Mouse (Mus musculus) mesoderm, embryonic 11.5 days (tissue): ENCODE data around the gene Gm17606.

Source experiments
- DNase-seq: peaks from one replicate; pipeline ENCODE4 v3.0.0-alpha.2; 2012; ENCODE audit warnings: low read depth, low spot score

The Gm17606 gene

DNA sequence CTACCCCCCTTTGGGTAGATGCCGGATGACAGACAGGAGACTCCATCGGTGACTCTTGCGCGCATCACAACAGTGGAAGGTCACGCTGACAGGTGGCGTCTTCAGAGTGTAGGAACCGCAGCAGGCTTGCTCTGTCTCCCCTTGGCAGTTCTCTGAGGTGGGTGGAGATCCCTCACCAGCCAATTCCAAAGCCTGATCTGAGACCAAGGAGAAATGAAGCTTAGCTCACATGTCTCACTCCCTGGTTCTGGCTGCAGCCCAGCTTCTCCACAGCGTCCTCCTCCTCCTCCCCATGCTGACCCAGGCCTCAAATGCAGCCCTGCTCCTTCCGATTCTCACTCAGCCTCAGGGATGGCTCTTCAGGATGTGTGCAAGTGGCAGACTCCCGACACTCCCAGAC, 15.8 kb upstream of the Gm17606 start:
- no peak for DNase-seq

DNA sequence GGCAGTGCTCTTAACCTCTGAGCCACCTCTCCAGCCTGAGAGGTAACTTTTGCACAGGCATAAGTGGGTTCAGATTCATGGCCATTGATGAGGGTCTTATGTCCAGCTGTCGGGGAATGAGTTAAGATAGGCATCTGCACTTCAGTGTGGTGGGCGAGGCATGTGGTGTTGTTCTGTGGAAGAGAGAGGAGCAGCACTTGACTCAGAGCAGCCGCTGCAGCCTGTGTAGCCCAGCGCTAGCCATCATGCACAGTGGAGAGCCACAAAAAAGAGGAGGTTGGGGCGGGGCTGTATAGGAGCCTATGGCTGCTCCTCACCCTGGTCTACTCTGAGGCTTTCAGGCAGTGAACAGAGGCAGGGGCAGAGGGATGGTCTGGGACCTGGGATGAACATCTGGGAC, 12.6 kb upstream of the Gm17606 start:
- DNase-seq: no peak

- DNase-seq: no peak
Measured at GRCm38 (mm10) chr14:54629797-54630196, 11.0 kb upstream of the Gm17606 start.

DNA sequence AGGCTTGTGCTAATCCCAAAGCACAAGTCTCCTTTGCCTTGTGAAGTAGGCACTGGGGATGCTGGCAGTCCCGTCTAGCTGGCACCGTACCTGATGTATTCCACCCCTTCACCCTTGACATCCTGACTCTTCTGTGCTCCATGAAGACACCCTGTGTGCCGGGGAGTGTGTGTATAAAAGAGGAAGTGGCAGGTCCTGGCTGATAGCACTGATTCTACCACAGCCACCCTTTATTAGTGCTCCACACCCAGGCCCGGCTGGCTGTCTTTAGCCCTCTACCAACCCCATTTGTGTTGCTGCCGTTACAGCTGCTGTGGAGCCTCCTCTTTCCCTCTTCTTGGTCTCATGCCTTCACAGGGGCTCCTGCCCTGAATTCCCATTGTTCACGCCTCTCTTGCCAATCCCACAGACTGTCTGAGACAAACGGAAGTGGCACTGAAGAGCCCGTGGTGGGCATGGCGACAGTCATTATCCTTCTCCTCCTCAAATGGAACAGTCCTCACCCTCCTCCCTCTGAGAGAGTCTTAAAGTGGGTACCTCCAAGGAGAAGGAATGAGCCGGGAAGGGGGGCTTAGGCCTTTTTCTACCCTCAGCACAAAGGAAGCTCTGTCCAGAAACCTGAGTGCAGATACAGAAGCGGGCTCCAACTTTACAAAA, 10.0 kb upstream of the Gm17606 start:
- DNase-seq: no peak

DNA sequence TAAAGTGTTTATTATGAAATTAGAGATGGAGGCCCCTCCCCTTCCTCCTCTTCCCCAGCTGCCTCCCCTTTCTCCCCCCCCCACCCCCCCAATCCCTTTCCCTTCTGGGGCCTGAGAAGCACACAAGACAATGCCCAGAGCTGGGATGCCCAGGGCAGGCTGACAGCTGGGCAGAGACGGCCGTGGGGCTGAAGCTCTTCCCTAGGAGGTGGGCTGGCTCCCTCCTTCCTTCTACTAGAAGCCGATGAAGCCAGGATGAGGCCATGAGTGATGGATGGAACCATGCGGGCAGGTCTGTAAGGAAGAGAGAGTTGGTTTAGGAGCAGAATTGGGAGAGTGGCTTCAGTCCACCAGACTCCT, 9.5 kb upstream of the Gm17606 start:
- DNase-seq: no peak

- no peak for DNase-seq
Measured at GRCm38 (mm10) chr14:54632252-54632651, 8.5 kb upstream of the Gm17606 start.

DNA sequence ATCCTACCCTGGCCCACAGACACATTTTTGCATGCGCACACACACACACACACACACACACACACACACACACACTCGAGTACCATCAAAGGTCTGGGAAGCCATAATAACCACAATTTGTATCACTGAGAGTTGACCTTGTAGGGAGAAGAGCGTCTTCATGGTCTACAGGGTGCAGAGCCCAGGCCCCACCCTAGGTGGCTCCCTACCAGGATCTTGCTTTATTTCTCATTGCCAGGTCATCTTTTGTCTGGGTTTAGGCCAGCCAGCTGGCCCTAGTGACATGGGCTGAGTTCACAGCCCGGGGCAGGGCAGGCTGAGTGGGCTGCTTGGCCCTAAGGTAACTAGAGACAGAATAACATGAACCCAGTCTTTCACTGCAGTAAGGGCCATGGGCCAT, 6.6 kb upstream of the Gm17606 start:
- no peak for DNase-seq

DNA sequence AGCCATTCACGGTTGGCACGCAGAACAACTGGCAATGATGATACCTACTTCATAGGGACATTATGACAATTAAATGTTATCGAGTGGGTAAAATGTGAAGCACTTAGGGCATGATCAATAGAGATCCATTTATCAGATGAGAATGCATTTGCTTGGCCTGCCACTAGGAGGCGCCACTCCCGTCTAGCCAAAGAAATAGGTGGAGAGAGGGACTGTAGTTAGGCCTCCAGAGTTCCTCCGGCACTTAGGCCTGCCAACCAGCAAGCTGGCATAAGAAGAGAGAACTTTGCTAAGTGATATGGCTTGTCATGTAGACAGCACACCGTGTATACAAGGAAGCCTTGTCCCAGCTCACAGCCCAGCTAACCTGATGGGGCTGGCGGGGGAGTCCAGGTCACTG, 3.8 kb upstream of the Gm17606 start:
- DNase-seq: no peak

GRCm38 (mm10) chr14:54638210-54638609, 2.5 kb upstream of the Gm17606 start:
- no peak for DNase-seq

DNA sequence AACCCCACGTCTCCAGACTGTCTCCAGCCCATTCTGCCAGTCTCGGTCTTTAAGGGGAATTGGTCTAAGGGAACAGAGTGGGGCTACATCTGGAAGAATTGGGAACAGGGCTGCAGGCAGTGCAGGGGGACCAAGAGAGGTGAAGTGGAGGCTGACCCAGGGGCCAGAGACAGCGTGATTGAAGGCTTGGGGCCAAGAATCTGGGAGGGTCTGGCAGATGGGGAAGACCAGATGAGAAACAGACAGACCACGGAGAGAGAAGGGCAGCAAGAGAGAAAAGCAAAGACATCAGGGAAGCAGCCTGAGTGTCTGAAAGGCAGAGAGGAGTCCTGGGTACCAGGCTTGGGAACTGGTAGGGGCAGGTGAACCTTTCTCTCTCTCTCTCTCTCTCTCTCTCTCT, 631 bp upstream of the Gm17606 start:
- DNase-seq: no peak

GRCm38 (mm10) chr14:54641305-54641969, 685 bp downstream of the Gm17606 start, which contains the start of gene Cdh24:
TSS of gene Cdh24 (minus strand) at chr14:54641364.
- DNase-seq: peak; percentile 91

- DNase-seq: no peak
Measured at GRCm38 (mm10) chr14:54642224-54642944, 1.6 kb downstream of the Gm17606 start.

GRCm38 (mm10) chr14:54643011-54643410, 2.3 kb downstream of the Gm17606 start:
- no peak for DNase-seq

DNA sequence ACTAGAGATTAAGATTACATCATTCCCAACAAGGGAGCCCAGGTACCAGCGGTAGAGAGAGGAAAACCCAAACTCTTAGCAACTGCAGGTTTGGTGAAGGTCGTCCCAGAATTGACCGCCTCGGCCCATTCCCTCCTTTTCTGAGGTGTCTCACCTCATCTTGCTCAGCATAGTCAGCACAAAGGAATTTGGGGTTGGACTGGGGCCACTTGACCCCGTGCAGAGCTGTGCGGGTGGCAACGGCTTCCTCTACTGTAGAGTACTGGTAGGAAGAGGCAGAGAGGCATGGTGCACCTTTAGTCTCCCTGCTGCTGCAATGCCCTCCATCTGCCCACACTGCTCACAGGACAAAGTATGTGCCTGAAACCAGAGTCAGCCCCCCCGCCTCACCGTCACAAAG, 3.5 kb downstream of the Gm17606 start:
- DNase-seq: no peak

GRCm38 (mm10) chr14:54646455-54646854, 5.7 kb downstream of the Gm17606 start:
- no peak for DNase-seq

DNA sequence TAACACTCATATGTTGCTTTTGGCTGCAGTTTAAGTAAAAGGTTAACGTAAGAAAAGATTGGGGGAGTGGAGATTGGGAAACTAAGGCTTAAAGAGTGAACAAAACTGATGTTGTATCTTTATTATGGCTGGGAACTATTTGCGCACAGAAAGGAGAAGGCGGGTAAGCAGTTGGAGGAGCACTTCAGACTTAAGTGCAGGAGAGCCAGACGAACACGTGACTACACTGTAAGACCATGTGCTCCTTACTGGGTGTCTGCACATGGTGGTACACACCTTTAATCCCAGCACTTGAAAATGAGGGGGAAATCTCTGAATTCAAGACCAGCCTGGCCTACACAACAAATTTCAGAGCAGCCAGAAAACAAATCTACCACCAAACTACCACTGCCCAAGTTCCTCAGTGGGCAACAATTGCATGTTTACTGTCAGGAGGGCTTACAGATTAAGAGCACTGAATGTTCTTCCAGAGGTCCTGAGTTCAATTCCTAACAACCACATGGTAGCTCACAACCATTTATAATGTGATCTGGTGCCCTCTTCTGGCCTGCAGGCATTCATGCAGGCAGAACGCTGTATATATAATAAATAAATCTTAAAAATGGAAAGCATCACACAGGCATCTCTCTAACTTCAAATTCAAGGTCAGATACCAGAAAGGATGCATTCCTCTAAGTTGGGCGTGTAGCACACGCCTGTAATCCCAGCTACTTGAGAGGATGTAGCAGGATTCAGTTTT, 6.3 kb downstream of the Gm17606 start:
- no peak for DNase-seq

GRCm38 (mm10) chr14:54647900-54648299, 7.1 kb downstream of the Gm17606 start:
- no peak for DNase-seq

DNA sequence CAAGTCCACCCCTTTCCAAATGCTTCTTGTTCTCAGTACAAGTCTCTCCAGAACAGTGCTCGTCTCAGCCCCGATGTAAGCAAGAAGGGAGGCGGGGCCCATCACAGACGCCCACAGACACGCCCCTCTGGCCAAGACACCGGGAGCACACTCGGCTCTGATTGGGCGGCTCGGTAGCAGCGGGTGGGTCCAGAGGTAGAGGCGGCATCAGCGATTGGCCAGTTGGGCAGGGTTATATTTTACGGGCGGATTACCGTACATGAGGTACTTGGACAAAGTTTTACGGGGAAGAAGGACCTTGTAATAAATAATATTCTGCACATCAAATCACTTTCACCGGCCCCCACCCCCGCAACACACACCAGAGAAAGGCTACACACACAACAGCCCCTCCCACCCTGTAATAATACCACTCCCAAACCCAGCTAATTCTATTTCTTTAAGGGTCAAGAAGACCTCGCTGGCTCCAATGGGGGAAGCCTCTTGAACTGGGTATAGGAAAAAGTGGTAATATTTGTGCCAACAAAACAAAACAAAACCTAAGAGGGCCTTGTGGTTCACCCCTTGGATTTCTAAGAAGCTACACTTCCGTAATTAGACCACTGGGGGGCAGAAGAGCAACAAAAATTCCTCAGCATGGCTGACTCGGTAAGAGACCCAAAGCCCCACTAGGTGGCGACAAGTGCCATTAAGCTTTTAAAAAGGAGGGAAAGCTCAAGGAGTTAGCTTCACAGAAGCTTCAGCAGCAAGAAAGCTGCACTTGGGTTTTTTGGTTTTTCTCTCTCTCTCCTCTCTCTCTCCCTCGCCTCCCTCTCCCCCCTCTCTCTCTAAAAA, 10.1 kb downstream of the Gm17606 start:
- DNase-seq: peak; percentile 94

GRCm38 (mm10) chr14:54651556-54651955, 10.8 kb downstream of the Gm17606 start:
- DNase-seq: no peak

- no peak for DNase-seq
Measured at GRCm38 (mm10) chr14:54652787-54653186, 12.0 kb downstream of the Gm17606 start.

GRCm38 (mm10) chr14:54653496-54653895, 12.7 kb downstream of the Gm17606 start:
- DNase-seq: peak; percentile 91
